Mouse (Mus musculus) midbrain, postnatal 0 days (tissue): ENCODE measurements around the gene Itgb2. TPM values are rescaled to one million over a fixed set of nuclear protein-coding genes. Genes with fewer than 3 reads are reported as not detected.
A peak's percentile ranks its signal among the peaks of the same experiment; 100 is the strongest.

ENCODE experiments used
- ATAC-seq: fragments of 200-750 bp; cut with Nextera tagmentation; 2 replicates; pipeline ENCODE4 v1.8.0; 2017; ENCODE audit warnings: moderate number of reproducible peaks, mild to moderate bottlenecking, moderate TSS enrichment, moderate library complexity; ENCODE audit not compliant: low FRiP score
- DNase-seq: peaks from one replicate; pipeline ENCODE4 v3.0.0-alpha.2; 2015; ENCODE audit warnings: low spot score
- H3K27ac ChIP-seq: fragments of 300-500 bp; sonication (generic); 2 replicates; pipeline ENCODE4 v1.5.1; 2014; ENCODE audit warnings: low read depth, mild to moderate bottlenecking, low read length, mixed read lengths
- H3K27me3 ChIP-seq: fragments of 300-500 bp; sonication (generic); 2 replicates; pipeline ENCODE4 v1.6.1; 2014; ENCODE audit warnings: low read length, control low read depth, mixed read lengths; ENCODE audit not compliant: insufficient read depth
- H3K36me3 ChIP-seq: fragments of 300-500 bp; sonication (generic); 2 replicates; pipeline ENCODE4 v1.6.1; 2014; ENCODE audit warnings: low read length, control low read depth, mixed read lengths; ENCODE audit not compliant: insufficient read depth
- H3K4me1 ChIP-seq: fragments of 300-500 bp; sonication (generic); 2 replicates; pipeline ENCODE4 v1.6.1; 2014; ENCODE audit warnings: mild to moderate bottlenecking, control low read depth, antibody characterized with exemption, low read length, mixed read lengths; ENCODE audit not compliant: insufficient read depth
- H3K4me2 ChIP-seq: fragments of 300-500 bp; sonication (generic); 2 replicates; pipeline ENCODE4 v1.6.1; 2014; ENCODE audit warnings: low read depth, mild to moderate bottlenecking, low read length, mixed read lengths; ENCODE audit not compliant: poor library complexity, severe bottlenecking
- H3K4me3 ChIP-seq: fragments of 300-500 bp; sonication (generic); 2 replicates; pipeline ENCODE4 v1.5.1; 2014; ENCODE audit warnings: low read depth, mild to moderate bottlenecking, low read length, moderate library complexity
- H3K9ac ChIP-seq: fragments of 300-500 bp; sonication (generic); replicated peaks from 2 replicates; pipeline ENCODE4 v1.6.1; 2014; ENCODE audit warnings: mild to moderate bottlenecking, low read length, moderate library complexity, mixed read lengths; ENCODE audit not compliant: poor library complexity, severe bottlenecking
- H3K9me3 ChIP-seq: fragments of 300-500 bp; sonication (generic); 2 replicates; pipeline ENCODE4 v1.6.1; 2016; ENCODE audit warnings: low read length, control low read depth
- CTCF ChIP-seq: IDR thresholded peaks from 2 replicates; pipeline ENCODE4 v1.5.1; 2016; ENCODE audit warnings: antibody characterized with exemption, mild to moderate bottlenecking
- WGBS: fragments of 180-500 bp; shearing (Covaris S2); extraction: QIAGEN DNeasy Blood & Tissue Kit; methylation state at CpG from one replicate; pipeline ENCODE4 v1.1.7; 2014; 5-methylcytosine and 5-hydroxymethylcytosine counted together
- polyA plus RNA-seq: library from polyadenylated mRNA; unstranded; fragments of >200 nt; fragmentation: Nextera tagmentation; extraction: Ambion mirVana; gene quantifications from 2 replicates; pipeline ENCODE4 v1.2.1, GENCODE M21; 2015
- total RNA-seq: library from RNA; depleted of rRNA; stranded (reverse); fragments of >200 nt; gene quantifications from 2 replicates; pipeline ENCODE4 v1.2.3, GENCODE M21; 2014; rRNA removed

Gene Itgb2
- total and polyA plus RNA-seq, 2 experiments from 2014 or later = 0.55 to 1.2 TPM

DNA sequence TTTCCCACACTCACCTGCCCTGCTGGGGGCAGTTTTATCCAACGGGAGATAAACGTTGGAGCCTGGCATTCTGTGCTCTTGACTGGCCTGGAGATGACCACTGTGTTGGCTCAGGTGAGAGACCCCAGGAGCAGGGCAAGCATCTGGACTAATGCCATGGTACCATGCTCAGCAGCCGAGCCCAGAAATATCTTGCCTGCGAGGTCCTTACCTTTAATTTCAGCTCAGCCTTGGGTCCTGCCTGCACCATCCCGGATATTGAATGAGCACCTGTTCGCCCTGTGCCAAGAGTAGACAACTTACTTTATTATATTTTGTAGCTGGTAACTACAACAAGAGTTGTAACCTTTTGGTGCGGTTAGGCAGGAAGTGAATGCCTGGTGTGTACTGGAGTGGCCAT lies 76.8 kb downstream of the Itgb2 start:
- Histone ChIP-seq H3K27ac (peak overlapping the region; percentile 96), H3K9me3 (no peaks in the 10 kb centered on the region), H3K4me3 (peak overlapping the region; percentile 64), H3K36me3 (peaks cover 11% of the 10 kb centered on the region), H3K27me3 (no peaks in the 10 kb centered on the region), H3K4me2 (peak overlapping the region; percentile 63), H3K4me1 (peaks cover 8% of the 10 kb centered on the region; the same call in 1 of the 2 replicates), H3K9ac (peak overlapping the region; percentile 84)
- 50% methylated on average over 7 of the region's 7 CpGs for WGBS
- ATAC-seq (peak; percentile 8; the same call in 1 of the 2 replicates), DNase-seq (no peak)
- no peak for TF ChIP-seq CTCF

- H3K9ac ChIP-seq = 0 out of 2 replicates have a peak overlapping the region, but pooled peaks have one; percentile 84
These were observed 77.4 kb downstream of the Itgb2 start for GRCm38 (mm10) chr10:77607441-77607840.

GRCm38 (mm10) chr10:77608589-77608988 lies 78.5 kb downstream of the Itgb2 start:
- no peak for TF ChIP-seq CTCF
- WGBS = 68% methylated on average over 8 of the region's 8 CpGs
- peaks cover 8% of the 10 kb centered on the region; the same call in 1 of the 2 replicates for H3K4me1 ChIP-seq
- no peak overlapping the region for H3K9ac ChIP-seq
- no peak overlapping the region for H3K4me3 ChIP-seq
- peaks cover 19% of the 10 kb centered on the region for H3K36me3 ChIP-seq
- ATAC-seq (no peak), DNase-seq (no peak)
- H3K4me2 ChIP-seq = no peak overlapping the region
- no peak overlapping the region for H3K27ac ChIP-seq
- no peaks in the 10 kb centered on the region for H3K27me3 ChIP-seq
- no peaks in the 10 kb centered on the region for H3K9me3 ChIP-seq

More at GRCm38 (mm10) chr10:77607441-77607840, 77.4 kb downstream of the Itgb2 start:
- WGBS = 63% methylated on average over 5 of the region's 5 CpGs
- ATAC-seq (no peak), DNase-seq (no peak)
- Histone ChIP-seq H3K27ac (no peak overlapping the region), H3K4me1 (peaks cover 8% of the 10 kb centered on the region; the same call in 1 of the 2 replicates), H3K4me2 (peak overlapping the region; percentile 63), H3K9me3 (no peaks in the 10 kb centered on the region), H3K36me3 (peaks cover 13% of the 10 kb centered on the region), H3K4me3 (peak overlapping the region; percentile 64; the same call in 1 of the 2 replicates), H3K27me3 (no peaks in the 10 kb centered on the region)
- no peak for TF ChIP-seq CTCF

DNA sequence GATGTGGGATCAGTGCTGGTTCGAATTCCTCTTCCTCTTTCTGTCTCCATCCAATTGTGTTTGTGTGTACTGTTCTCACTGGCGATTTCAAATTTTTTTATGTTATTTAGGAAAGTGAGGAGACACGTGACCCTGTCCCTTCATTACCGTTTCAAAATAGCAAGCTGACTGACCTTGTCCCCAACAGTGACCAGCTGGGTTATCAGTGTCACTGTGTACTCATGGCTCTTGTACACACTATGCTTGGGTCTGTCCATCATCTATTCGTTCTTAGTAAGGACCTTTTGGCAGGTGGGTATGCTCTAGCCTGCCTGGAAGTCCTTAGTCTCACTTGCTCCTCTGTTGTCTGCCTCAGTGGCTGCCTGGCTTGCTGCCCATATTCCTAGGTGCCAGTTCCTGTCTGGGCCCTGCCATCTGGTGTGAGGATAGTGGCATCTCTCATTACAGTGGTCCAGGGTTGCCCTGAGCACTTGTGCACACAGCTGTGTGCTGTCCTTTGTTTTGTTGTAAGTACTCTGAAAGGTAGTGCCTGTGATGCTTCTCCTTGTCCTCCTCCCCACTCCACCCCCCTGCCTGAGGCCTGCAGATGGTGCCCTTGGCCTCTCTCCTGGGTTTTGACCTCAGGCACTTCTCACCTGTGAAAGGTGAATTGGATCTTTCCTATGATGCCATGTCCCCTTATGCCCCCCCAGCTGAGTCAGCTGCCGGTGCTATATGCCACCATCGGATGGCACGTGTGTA lies 80.3 kb downstream of the Itgb2 start:
- Histone ChIP-seq H3K36me3 (peaks cover 27% of the 10 kb centered on the region), H3K9me3 (no peaks in the 10 kb centered on the region), H3K4me3 (no peak overlapping the region), H3K4me1 (peaks cover 8% of the 10 kb centered on the region; the same call in 1 of the 2 replicates), H3K9ac (no peak overlapping the region), H3K4me2 (no peak overlapping the region), H3K27me3 (no peaks in the 10 kb centered on the region), H3K27ac (no peak overlapping the region)
- WGBS = 91% methylated on average over 8 of the region's 8 CpGs
- TF ChIP-seq CTCF = no peak
- DNase-seq (peak; percentile 40), ATAC-seq (no peak)

GRCm38 (mm10) chr10:77613409-77613808 lies 83.4 kb downstream of the Itgb2 start:
- Histone ChIP-seq H3K27me3 (no peaks in the 10 kb centered on the region), H3K9me3 (no peaks in the 10 kb centered on the region), H3K9ac (no peak overlapping the region), H3K4me1 (no peaks in the 10 kb centered on the region), H3K27ac (no peak overlapping the region), H3K36me3 (peaks cover 47% of the 10 kb centered on the region), H3K4me2 (no peak overlapping the region), H3K4me3 (no peak overlapping the region)
- TF ChIP-seq CTCF = no peak
- no peak for DNase-seq
- 87% methylated on average over 3 of the region's 3 CpGs for WGBS
- no peak for ATAC-seq

Other genes with a start within 250 kb of the Itgb2 start
- 50.4 and 53.8 TPM in 2 replicates for gene Adarb1, start 112.0 kb upstream of the Itgb2 start, total RNA-seq
- gene Adarb1, start 112.0 kb upstream of the Itgb2 start, polyA plus RNA-seq = 15.3 and 16.1 TPM in 2 replicates
- 47.1 and 49.2 TPM in 2 replicates for gene Fam207a, start 14.5 kb upstream of the Itgb2 start, total RNA-seq
- gene Fam207a, start 14.5 kb upstream of the Itgb2 start, polyA plus RNA-seq = 32.7 and 34.9 TPM in 2 replicates
- 87.2 and 116 TPM in 2 replicates for gene Pttg1ip, start 51.5 kb downstream of the Itgb2 start, total RNA-seq
- 74.7 and 79.0 TPM in 2 replicates for gene Pttg1ip, start 51.5 kb downstream of the Itgb2 start, polyA plus RNA-seq
- gene Sumo3, start 75.8 kb downstream of the Itgb2 start, total RNA-seq = 167 and 306 TPM in 2 replicates
- gene Sumo3, start 75.8 kb downstream of the Itgb2 start, polyA plus RNA-seq = 385 and 389 TPM in 2 replicates
- not detected in 2 replicates for gene Gm49325, start 75.9 kb downstream of the Itgb2 start, total RNA-seq
- gene Gm49325, start 75.9 kb downstream of the Itgb2 start, polyA plus RNA-seq = 6.9 and 10.5 TPM in 2 replicates
- gene Ube2g2, start 92.0 kb downstream of the Itgb2 start, total RNA-seq = 39.3 and 41.8 TPM in 2 replicates
- gene Ube2g2, start 92.0 kb downstream of the Itgb2 start, polyA plus RNA-seq = 67.2 and 70.6 TPM in 2 replicates
- gene Tspear, start 156.3 kb downstream of the Itgb2 start, total RNA-seq = 0.66 and 1.5 TPM in 2 replicates
- 0.63 and 1.3 TPM in 2 replicates for gene Tspear, start 156.3 kb downstream of the Itgb2 start, polyA plus RNA-seq
- not detected in 2 replicates for gene Gm19402, start 160.5 kb downstream of the Itgb2 start, total RNA-seq
- not detected in 2 replicates for gene Gm19402, start 160.5 kb downstream of the Itgb2 start, polyA plus RNA-seq
- not detected in 2 replicates for gene Gm9508, start 167.0 kb downstream of the Itgb2 start, total RNA-seq
- gene Gm9508, start 167.0 kb downstream of the Itgb2 start, polyA plus RNA-seq = not detected in 2 replicates
- not detected in 2 replicates for gene Gm10272, start 176.4 kb downstream of the Itgb2 start, total RNA-seq
- not detected in 2 replicates for gene Gm10272, start 176.4 kb downstream of the Itgb2 start, polyA plus RNA-seq
- not detected in 2 replicates for gene Gm10024, start 181.2 kb downstream of the Itgb2 start, total RNA-seq
- not detected in 2 replicates for gene Gm10024, start 181.2 kb downstream of the Itgb2 start, polyA plus RNA-seq
- gene Gm10142, start 185.6 kb downstream of the Itgb2 start, total RNA-seq = not detected in 2 replicates
- not detected in 2 replicates for gene Gm10142, start 185.6 kb downstream of the Itgb2 start, polyA plus RNA-seq
- gene Krtap12-1, start 190.3 kb downstream of the Itgb2 start, total RNA-seq = not detected in 2 replicates
- not detected in 2 replicates for gene Krtap12-1, start 190.3 kb downstream of the Itgb2 start, polyA plus RNA-seq
- not detected in 2 replicates for gene Gm10100, start 196.2 kb downstream of the Itgb2 start, total RNA-seq
- not detected in 2 replicates for gene Gm10100, start 196.2 kb downstream of the Itgb2 start, polyA plus RNA-seq
- not detected in 2 replicates for gene Gm18596, start 212.4 kb downstream of the Itgb2 start, total RNA-seq
- not detected in 2 replicates for gene Gm18596, start 212.4 kb downstream of the Itgb2 start, polyA plus RNA-seq
- gene Gm9736, start 221.1 kb downstream of the Itgb2 start, total RNA-seq = not detected in 2 replicates
- not detected in 2 replicates for gene Gm9736, start 221.1 kb downstream of the Itgb2 start, polyA plus RNA-seq
- not detected in 2 replicates for gene Gm3233, start 229.4 kb downstream of the Itgb2 start, total RNA-seq
- gene Gm3233, start 229.4 kb downstream of the Itgb2 start, polyA plus RNA-seq = not detected in 2 replicates
- gene Gm3238, start 241.1 kb downstream of the Itgb2 start, total RNA-seq = not detected in 2 replicates
- not detected in 2 replicates for gene Gm3238, start 241.1 kb downstream of the Itgb2 start, polyA plus RNA-seq
- gene Gm7138, start 246.7 kb downstream of the Itgb2 start, total RNA-seq = not detected in 2 replicates
- not detected in 2 replicates for gene Gm7138, start 246.7 kb downstream of the Itgb2 start, polyA plus RNA-seq